Mouse (Mus musculus) small intestine, adult 2 months (tissue): Measurements from ENCODE around the gene Atg5.

Experiments
- CTCF ChIP-seq: fragments of 200-500 bp; IDR thresholded peaks from 2 replicates; pipeline ENCODE4 v1.5.1; 2012; ENCODE audit warnings: low read depth, mild to moderate bottlenecking, control low read depth, inconsistent platforms, low read length, moderate library complexity, mixed read lengths; ENCODE audit not compliant: insufficient replicate concordance, insufficient read length; ENCODE audit errors: extremely low read depth
- POLR2A ChIP-seq: fragments of 200-500 bp; IDR thresholded peaks from 2 replicates; pipeline ENCODE4 v1.6.1; 2012; ENCODE audit warnings: low read depth, mild to moderate bottlenecking, control low read depth, inconsistent platforms, low read length, moderate library complexity

DNA sequence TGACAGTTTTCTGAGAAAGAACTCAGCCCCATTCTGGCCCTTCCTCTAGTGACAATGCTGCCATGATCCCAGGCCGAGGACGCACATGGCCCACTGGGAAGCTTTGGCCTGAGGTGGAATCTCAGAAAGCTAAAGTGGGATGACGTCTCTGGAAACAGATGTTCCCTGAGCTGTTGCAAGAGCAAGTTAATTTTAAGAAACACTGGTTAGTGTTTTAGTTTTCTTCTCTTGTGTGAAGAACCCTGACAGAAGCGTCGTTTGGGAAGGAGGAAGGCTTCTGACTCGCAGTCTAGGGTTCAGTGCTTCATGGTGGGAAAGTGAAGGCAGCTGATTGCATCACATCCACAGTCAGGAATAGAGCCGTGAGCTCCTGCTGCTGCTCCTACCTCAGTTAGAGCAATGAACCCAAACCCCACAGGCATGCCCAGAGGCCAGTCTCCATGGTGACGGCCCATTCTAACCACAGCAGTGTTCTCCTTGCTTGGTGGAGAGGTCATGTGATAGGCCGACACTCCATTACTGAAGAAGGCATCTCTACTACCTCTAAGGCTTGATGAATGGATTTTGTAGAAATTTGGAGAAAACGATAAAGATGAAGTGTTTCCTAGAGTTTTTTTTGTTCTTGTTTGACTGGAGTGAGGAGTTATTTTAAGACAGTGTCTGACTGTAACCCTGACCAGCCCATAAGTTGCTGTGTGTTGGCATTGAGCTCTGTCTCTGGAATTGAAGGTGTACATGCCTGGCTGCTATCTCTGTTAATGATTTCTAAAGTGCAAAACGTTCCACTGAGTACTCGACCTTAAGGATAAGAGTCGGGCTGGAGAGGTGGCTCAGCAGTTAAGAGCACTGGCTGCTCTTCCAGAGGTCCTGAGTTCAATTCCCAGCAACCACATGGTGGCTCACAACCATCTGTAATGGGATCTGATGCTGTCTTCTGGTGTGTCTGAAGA is 57.7 kb downstream of the Atg5 start:
- TF ChIP-seq CTCF = no peak
- TF ChIP-seq POLR2A = no peak
